Mouse (Mus musculus) embryonic facial prominence, embryonic 11.5 days (tissue): ENCODE results near the gene Kmt2c. TPM values are rescaled to one million over a fixed set of nuclear protein-coding genes. Genes with fewer than 3 reads are reported as not detected.
"Not testable (repeated sequence)": the region's sequence is repeated elsewhere in the genome, so short reads cannot be mapped to it uniquely, and the experiment has no call there.

Experiments
- ATAC-seq: fragments of 200-750 bp; cut with Nextera tagmentation; replicated peaks from 2 replicates; pipeline ENCODE4 v1.8.0; 2017; ENCODE audit warnings: low read depth; ENCODE audit not compliant: insufficient number of reproducible peaks, low FRiP score, low TSS enrichment
- DNase-seq: peaks from one replicate; pipeline ENCODE4 v3.0.0-alpha.2; 2015; ENCODE audit warnings: low spot score
- H3K27ac ChIP-seq: fragments of 300-500 bp; sonication (generic); replicated peaks from 2 replicates; pipeline ENCODE4 v1.5.1; 2014; ENCODE audit warnings: mild to moderate bottlenecking, low read depth, low read length, control low read depth
- H3K27me3 ChIP-seq: fragments of 300-500 bp; sonication (generic); 2 replicates; pipeline ENCODE4 v1.6.1; 2014; ENCODE audit warnings: mild to moderate bottlenecking, low read length, moderate library complexity, mixed read lengths; ENCODE audit not compliant: control insufficient read depth, insufficient read depth
- H3K36me3 ChIP-seq: fragments of 300-500 bp; sonication (generic); replicated peaks from 2 replicates; pipeline ENCODE4 v1.6.1; 2014; ENCODE audit warnings: low read depth, mild to moderate bottlenecking, low read length, moderate library complexity, mixed read lengths; ENCODE audit not compliant: control insufficient read depth, insufficient read depth
- H3K4me1 ChIP-seq: fragments of 300-500 bp; sonication (generic); 2 replicates; pipeline ENCODE4 v1.6.1; 2014; ENCODE audit warnings: low read length, mixed read lengths; ENCODE audit not compliant: control insufficient read depth, insufficient read depth
- H3K4me2 ChIP-seq: fragments of 300-500 bp; sonication (generic); 2 replicates; pipeline ENCODE4 v1.6.1; 2014; ENCODE audit warnings: low read depth, mild to moderate bottlenecking, control low read depth, low read length, moderate library complexity
- H3K4me3 ChIP-seq: fragments of 300-500 bp; sonication (generic); 2 replicates; pipeline ENCODE4 v1.5.1; 2014; ENCODE audit warnings: low read depth, low read length, control low read depth
- H3K9ac ChIP-seq: fragments of 300-500 bp; sonication (generic); replicated peaks from 2 replicates; pipeline ENCODE4 v1.6.1; 2014; ENCODE audit warnings: mild to moderate bottlenecking, control low read depth, low read length
- H3K9me3 ChIP-seq: fragments of 300-500 bp; sonication (generic); replicated peaks from 2 replicates; pipeline ENCODE4 v1.6.1; 2016; ENCODE audit warnings: mild to moderate bottlenecking, low read length, inconsistent platforms, mixed read lengths; ENCODE audit not compliant: control insufficient read depth
- WGBS: fragments of 180-500 bp; shearing (Covaris S2); extraction: QIAGEN DNeasy Blood & Tissue Kit; methylation state at CpG from one replicate; pipeline ENCODE4 v1.1.7; 2014; 5-methylcytosine and 5-hydroxymethylcytosine counted together
- polyA plus RNA-seq: library from polyadenylated mRNA; unstranded; fragments of >200 nt; fragmentation: Nextera tagmentation; extraction: Ambion mirVana; gene quantifications from 2 replicates; pipeline ENCODE4 v1.2.1, GENCODE M21; 2014

The Kmt2c gene
- polyA plus RNA-seq, 1 experiment from 2014 or later = 15.8 TPM

DNA sequence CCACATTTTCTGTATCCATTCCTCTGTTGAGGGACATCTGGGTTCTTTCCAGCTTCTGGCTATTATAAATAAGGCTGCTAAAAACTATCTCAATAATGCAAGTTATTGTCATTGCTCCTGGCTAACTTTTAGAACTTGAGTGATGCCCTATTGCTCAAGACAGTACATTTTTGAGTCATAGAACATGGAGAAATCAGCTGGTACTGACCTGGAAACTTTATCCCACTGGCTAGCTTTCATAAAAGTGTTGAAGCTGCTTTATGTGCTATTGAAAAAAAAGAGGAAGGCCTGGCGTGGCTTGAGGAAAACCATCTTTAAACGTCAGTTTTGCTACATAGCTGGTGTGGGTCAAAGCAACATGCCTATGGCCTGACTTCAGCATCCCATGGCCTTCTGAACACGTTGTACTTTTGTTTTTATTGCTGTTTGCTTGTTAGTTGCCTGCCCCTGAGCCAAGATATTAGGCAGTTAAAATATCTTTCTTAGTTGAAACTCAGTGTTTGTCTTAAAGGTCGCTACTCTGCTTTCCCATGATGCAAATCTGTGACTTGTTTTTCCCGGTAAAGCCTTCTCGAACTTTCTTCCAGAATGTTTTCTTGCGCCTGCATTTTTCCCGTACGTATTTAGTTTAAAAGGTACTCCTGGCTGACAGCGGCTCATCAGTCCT is 252.6 kb downstream of the Kmt2c start:
- ATAC-seq (no peak), DNase-seq (no peak)
- Histone ChIP-seq H3K4me2 (no peak overlapping the region), H3K4me1 (no peaks in the 10 kb centered on the region), H3K4me3 (no peak overlapping the region), H3K9ac (no peak overlapping the region), H3K9me3 (no peaks in the 10 kb centered on the region), H3K27ac (no peak overlapping the region), H3K36me3 (no peaks in the 10 kb centered on the region), H3K27me3 (no peaks in the 10 kb centered on the region)
- 90% methylated on average over 10 of the region's 10 CpGs for WGBS

GRCm38 (mm10) chr5:25243101-25243500 is 255.5 kb downstream of the Kmt2c start:
- Histone ChIP-seq H3K36me3 (no peaks in the 10 kb centered on the region), H3K27me3 (no peaks in the 10 kb centered on the region), H3K9ac (no peak overlapping the region), H3K4me2 (no peak overlapping the region), H3K27ac (no peak overlapping the region), H3K9me3 (no peaks in the 10 kb centered on the region), H3K4me3 (no peak overlapping the region), H3K4me1 (no peaks in the 10 kb centered on the region)
- DNase-seq (no peak), ATAC-seq (no peak)
- WGBS = 90% methylated on average over 6 of the region's 6 CpGs

DNA sequence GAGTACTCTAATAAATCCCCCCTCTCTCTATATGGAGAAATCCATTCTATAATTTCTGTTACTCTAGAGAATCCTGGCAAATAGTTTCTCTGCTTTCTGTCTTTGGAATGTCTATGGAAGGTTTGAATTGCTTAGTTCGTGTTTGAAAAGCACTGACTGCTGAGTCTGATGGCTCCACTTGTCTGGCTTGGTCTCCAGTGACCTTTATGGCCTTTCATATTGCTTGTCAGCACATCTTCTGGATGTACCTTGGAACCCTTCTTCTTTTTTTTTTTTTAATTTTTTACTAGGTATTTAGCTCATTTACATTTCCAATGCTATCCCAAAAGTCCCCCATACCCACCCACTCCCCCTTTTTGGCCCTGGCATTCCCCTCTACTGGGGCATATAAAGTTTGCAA is 274.2 kb downstream of the Kmt2c start:
- not testable (repeated sequence) for ATAC-seq, H3K4me2 ChIP-seq, H3K36me3 ChIP-seq, H3K9ac ChIP-seq, DNase-seq, H3K4me3 ChIP-seq, H3K27ac ChIP-seq, H3K4me1 ChIP-seq, H3K27me3 ChIP-seq, H3K9me3 ChIP-seq
- WGBS = 86% methylated on average over 1 of the region's 1 CpGs

GRCm38 (mm10) chr5:25222752-25223702 is 275.6 kb downstream of the Kmt2c start, which contains the start of gene E130116L18Rik:
E130116L18Rik (minus strand) TSS chr5:25223153.
- Histone ChIP-seq H3K27me3 (no peaks in the 10 kb centered on the region), H3K36me3 (no peaks in the 10 kb centered on the region), H3K27ac (peak within 1 kb of the TSS; percentile 32; the same call in 1 of the 2 replicates), H3K4me2 (peak within 1 kb of the TSS; percentile 59), H3K9ac (peak within 1 kb of the TSS; percentile 92), H3K4me3 (peak within 1 kb of the TSS; percentile 71), H3K9me3 (no peaks in the 10 kb centered on the region), H3K4me1 (no peaks in the 10 kb centered on the region)
- 5% methylated on average over 71 of the region's 72 CpGs for WGBS
- DNase-seq (peak; percentile 90), ATAC-seq (peak; percentile 97)

Other genes with a start within 250 kb of the Kmt2c start
- not detected in 2 replicates for gene Cct8l1, start 17.3 kb upstream of the Kmt2c start, polyA plus RNA-seq
- gene Xrcc2, start 207.0 kb upstream of the Kmt2c start, polyA plus RNA-seq = 11.1 and 11.5 TPM in 2 replicates